Mouse (Mus musculus) monocyte, adult 5-6 weeks (primary cell): Measurements from ENCODE around the gene Pappa. TPM values are rescaled to one million over a fixed set of nuclear protein-coding genes. Genes with fewer than 3 reads are reported as not detected.

Source experiments
- ATAC-seq: fragments of 153-309, 156-312 bp; replicated peaks from 2 replicates; pipeline ENCODE4 v1.8.0; 2017; ENCODE audit warnings: mild to moderate bottlenecking; ENCODE audit not compliant: low TSS enrichment, insufficient number of reproducible peaks, severe bottlenecking, poor library complexity, low FRiP score
- total RNA-seq: library from RNA; stranded (forward); fragments of 200-1000, 200-491, 200-594 nt; gene quantifications from 3 replicates; pipeline ENCODE4 v1.2.3, GENCODE M21; 2017

The Pappa gene
- not detected in 3 replicates for total RNA-seq

GRCm38 (mm10) chr4:65123741-65124224, at the start of gene Pappa:
TSS of gene Pappa (plus strand) at chr4:65124174.
- no peak for ATAC-seq

DNA sequence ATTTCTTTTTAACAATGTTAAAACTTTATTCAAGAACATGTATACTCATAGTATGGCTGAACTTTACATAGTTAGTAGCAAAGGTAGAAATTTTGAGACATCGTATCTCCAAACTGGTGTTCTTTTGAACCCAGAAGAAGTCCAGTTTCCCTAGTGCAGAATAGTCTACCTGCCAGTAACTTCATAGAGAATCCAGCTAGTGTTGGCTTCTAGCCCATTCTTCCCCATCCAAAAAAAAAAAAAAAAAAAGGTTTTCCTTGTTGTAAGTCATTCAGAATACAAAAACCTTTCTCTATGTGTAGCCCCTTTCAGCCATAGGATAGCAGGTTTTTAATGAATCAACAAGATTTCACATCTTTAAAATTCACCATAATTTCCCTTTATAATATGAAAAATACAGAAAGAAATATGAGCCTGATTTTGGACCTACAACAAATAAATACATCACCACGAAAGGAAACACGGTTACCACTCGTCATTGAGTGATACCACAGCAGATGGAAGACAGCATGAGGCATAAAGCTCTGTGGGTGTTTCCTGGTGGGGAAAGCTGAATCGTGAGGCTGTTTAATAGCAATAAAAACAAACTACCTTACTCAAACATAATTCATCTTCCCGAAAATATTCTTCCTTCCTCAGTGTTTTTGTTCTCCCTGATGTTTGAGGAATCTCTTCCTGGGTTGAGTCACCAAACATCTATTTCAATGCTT, 45.9 kb upstream of the Pappa start:
- ATAC-seq, result no peak

GRCm38 (mm10) chr4:65086864-65087263, 37.1 kb upstream of the Pappa start:
- no peak for ATAC-seq

- no peak for ATAC-seq
Measured at GRCm38 (mm10) chr4:65087592-65087991, 36.4 kb upstream of the Pappa start.

DNA sequence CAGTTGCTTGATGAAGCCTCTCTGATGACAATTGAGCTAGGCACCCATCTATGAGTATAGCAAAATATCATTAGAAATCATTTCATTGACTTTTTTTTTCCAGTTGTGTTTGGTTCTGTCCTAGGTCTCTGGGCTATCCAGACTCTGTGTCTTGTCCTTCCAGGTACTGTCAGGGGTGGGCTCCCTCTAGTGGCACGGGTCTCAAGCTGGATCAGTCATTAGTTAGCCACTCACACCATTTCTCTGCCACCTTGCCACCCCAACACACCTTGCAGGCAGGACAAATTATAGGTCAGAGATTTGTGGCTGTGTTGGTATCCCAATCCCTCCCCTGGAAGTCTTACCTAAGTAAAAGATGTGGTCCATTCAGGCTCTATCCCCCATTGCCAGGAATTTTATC, 31.8 kb upstream of the Pappa start:
- no peak for ATAC-seq

DNA sequence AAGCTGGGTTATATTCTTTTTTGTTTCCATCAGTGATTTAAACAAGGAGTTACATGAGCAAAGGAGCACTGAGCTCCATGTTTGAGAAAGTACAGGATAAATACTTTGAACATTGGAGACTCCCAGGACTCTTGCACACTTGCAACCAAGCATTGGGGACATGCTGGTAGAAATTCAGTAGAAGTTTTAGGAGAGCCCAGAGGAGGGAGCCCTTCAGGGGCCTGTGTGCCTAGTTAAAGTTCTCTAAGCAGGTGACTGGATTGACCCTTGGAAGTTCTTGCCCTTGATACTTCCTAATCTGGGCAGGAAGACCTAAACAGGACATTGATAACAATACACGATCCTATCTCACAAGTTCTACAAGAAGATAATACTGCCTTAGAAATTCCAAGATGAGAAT, 3.6 kb upstream of the Pappa start:
- ATAC-seq, result no peak

GRCm38 (mm10) chr4:65122841-65123240, 1.1 kb upstream of the Pappa start:
- no peak for ATAC-seq

- ATAC-seq, result no peak
Measured at GRCm38 (mm10) chr4:65124369-65125151, 586 bp downstream of the Pappa start.

- ATAC-seq, result no peak
Measured at GRCm38 (mm10) chr4:65125341-65126332, 1.7 kb downstream of the Pappa start.

DNA sequence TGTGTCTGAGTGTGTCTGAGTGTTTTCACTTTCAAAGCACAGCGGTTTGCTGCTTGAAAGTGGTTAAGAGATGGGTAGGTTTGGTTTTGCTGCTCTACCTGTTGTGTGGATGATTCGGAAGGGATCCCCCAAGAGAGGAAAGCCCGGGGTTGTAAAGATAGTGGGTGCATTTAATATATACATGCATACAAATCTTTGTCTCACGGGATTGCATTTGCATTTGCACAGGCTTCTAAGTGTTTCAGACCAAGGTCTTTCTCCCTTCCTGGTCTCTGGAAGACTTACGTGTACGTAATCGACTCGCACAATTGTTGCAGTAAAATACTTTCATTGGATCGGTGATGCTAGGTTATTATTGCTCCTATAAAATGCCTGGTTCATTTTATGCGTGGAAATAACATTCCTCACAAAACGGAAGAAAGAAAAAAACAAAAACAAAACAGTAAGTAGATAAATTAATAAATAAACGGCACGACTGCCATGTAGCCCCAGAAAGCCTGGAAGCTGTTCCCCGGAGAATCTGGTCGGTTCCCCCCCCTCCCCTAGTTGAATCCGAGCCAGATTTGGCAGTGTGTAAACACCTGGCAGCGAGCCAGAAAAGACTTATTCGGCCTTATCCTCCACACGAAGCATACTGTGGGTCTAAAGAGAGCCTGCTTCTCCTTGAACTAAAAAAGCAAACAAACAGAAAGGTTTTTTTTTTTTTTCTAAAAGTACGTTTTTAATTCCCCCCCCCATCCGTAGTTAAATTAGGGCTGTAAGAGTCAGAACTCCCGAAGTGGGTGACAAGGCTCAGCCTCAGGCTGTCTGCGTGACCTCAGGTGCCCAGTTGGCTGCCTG, 2.7 kb downstream of the Pappa start:
- no peak for ATAC-seq

- no peak for ATAC-seq
Measured at GRCm38 (mm10) chr4:65127291-65127590, 3.3 kb downstream of the Pappa start.

DNA sequence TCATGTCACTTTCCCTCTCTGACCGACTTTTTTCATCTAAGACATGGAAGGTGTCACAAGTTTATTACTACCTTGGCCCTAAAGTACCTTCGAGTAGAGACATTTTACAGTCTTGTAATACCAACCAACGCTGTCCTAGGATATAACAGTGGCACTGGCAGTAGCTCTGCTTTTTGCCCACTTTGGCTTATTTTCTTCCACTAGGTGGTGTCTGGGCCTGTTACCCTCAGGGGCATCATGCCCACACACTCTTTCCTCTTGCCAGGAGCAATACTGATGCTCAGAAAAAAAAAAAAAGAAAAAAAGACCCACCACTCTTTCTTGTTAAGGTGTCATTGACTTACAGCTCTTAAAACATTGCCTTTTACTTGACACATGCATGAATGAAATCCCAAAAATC, 8.7 kb downstream of the Pappa start:
- ATAC-seq, result no peak

DNA sequence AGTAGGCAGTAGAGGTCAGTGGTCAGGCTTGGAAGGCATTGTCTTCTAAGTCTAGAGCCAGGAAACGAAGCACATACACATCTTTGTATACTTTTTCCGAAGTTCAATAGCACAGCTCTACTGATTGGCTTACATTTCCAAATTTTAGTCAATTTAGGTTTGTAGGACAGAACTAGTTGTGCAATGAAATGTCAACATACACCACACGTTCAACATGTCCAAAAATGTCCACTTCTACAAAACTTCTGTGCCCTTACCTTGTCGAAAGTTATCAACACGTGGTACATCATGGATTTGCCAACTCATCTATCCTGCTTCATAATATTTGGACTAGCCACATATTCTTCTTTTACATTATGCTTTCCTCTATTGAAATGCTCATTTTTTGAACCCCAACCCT, 10.4 kb downstream of the Pappa start:
- ATAC-seq, result no peak

DNA sequence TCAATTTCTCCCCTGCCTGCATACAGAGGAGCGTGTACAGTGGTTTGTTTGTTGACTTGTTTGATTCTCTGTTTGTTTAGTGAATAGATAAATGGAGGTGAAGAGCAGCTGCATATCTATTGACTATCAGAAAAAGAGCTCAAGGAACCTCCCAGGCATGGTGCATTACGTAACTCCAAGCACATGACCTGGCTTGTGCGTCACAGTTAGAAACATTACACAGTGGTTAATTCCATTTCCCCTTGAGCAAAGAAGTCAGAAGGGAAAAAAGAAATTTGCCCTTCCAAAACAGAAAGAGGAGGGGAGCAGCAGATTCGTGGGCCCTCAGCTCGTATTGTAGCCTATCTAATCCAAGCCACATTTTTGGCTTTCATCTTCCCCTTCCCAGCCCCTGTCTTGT, 11.1 kb downstream of the Pappa start:
- ATAC-seq, result no peak

- ATAC-seq, result no peak
Measured at GRCm38 (mm10) chr4:65136541-65136940, 12.6 kb downstream of the Pappa start.

- ATAC-seq, result no peak
Measured at GRCm38 (mm10) chr4:65146936-65147335, 23.0 kb downstream of the Pappa start.

DNA sequence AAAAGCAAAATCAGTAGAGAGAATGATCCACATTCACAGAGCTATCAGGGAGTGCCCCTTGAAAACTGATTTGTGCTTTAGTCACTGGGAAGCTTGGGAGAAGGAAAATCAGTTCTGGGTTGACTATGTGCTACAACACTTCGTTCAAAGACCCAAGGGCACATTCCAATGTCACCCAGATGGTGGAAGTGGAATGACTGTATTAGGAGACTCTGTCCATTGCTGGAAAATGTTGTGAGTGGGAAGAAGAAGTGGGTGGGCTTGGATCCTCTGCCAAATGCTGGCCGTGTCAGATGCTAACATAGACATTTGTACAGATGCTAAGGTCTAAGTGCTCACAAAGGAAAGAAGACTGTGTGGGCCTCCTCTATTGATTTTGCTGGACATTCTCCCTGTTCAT, 29.6 kb downstream of the Pappa start:
- no peak for ATAC-seq

DNA sequence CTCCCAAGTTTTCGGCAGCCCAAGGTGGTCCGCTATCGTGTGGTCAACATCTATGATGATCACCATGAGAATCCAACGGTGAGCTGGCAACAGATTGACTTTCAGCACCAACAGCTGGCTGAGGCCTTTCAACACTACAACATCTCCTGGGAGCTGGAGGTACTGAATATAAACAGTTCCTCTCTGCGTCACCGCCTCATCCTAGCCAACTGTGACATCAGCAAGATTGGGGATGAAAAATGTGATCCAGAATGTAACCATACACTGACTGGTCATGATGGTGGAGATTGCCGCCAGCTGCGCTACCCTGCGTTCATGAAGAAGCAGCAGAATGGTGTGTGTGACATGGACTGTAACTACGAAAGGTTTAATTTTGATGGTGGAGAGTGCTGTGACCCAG, 32.3 kb downstream of the Pappa start:
- ATAC-seq, result no peak
